Mouse (Mus musculus): ENCODE measurements at regions not wholly inside any gene's neighbourhood (a gene's known extent, or its start where the extent isn't known, plus 50 kb on each side); places are given as distances from the start of the nearest gene placed in this dataset.

GRCm38 (mm10) chr1:194334752-194335719 is 283.0 kb upstream of the Plxna2 start:
- peak; percentile 50 to 78 for DNase-seq (ENCODE audit: low spot score in 2 of 2)

GRCm38 (mm10) chr1:194332639-194333038 is 285.4 kb upstream of the Plxna2 start:
- DNase-seq (ENCODE audit: low spot score in 2 of 2) = no peak

- DNase-seq (ENCODE audit: low spot score in 2 of 2) = no peak
Observed at GRCm38 (mm10) chr1:194330471-194330870, 287.5 kb upstream of the Plxna2 start.

GRCm38 (mm10) chr1:194320320-194321036 is 297.5 kb upstream of the Plxna2 start:
- no peak for DNase-seq (ENCODE audit: low spot score in 2 of 2)

GRCm38 (mm10) chr1:194318351-194318750 is 299.7 kb upstream of the Plxna2 start:
- DNase-seq (ENCODE audit: low spot score in 2 of 2) = no peak

- DNase-seq (ENCODE audit: low spot score in 2 of 2) = no peak
Observed at GRCm38 (mm10) chr1:194315593-194315992, 302.4 kb upstream of the Plxna2 start.

GRCm38 (mm10) chr1:194310373-194310772 is 307.6 kb upstream of the Plxna2 start:
- no peak for DNase-seq (ENCODE audit: low spot score in 2 of 2)

- no peak for DNase-seq (ENCODE audit: low spot score in 2 of 2)
Observed at GRCm38 (mm10) chr1:194308648-194309047, 309.4 kb upstream of the Plxna2 start.

GRCm38 (mm10) chr1:194303951-194304350 is 314.1 kb upstream of the Plxna2 start:
- DNase-seq (ENCODE audit: low spot score in 2 of 2) = no peak

- no peak for DNase-seq (ENCODE audit: low spot score in 2 of 2)
Observed at GRCm38 (mm10) chr1:194302775-194303174, 315.2 kb upstream of the Plxna2 start.

GRCm38 (mm10) chr1:194281941-194282340 is 336.1 kb upstream of the Plxna2 start:
- DNase-seq (ENCODE audit: low spot score in 2 of 2) = no peak

GRCm38 (mm10) chr1:194268028-194268427 is 350.0 kb upstream of the Plxna2 start:
- peak; percentile 4 to 25 for DNase-seq (ENCODE audit: low spot score in 2 of 2)

GRCm38 (mm10) chr1:194262374-194262773 is 355.6 kb upstream of the Plxna2 start:
- DNase-seq (ENCODE audit: low spot score in 2 of 2) = no peak

GRCm38 (mm10) chr1:194259957-194260356 is 358.1 kb upstream of the Plxna2 start:
- no peak for DNase-seq (ENCODE audit: low spot score in 2 of 2)

GRCm38 (mm10) chr1:194244776-194245366 is 373.1 kb upstream of the Plxna2 start:
- no peak for DNase-seq (ENCODE audit: low spot score in 2 of 2)

GRCm38 (mm10) chr1:194241111-194241510 is 376.9 kb upstream of the Plxna2 start:
- DNase-seq (ENCODE audit: low spot score in 2 of 2) = no peak

- peak; percentile 22 to 24 for DNase-seq (ENCODE audit: low spot score in 2 of 2)
Observed at GRCm38 (mm10) chr1:194231206-194231605, 386.8 kb upstream of the Plxna2 start.

GRCm38 (mm10) chr1:194226550-194227160 is 391.4 kb upstream of the Plxna2 start:
- no peak for DNase-seq (ENCODE audit: low spot score in 2 of 2)

- no peak for DNase-seq (ENCODE audit: low spot score in 2 of 2)
Observed at GRCm38 (mm10) chr1:194225786-194226185, 392.2 kb upstream of the Plxna2 start.

- DNase-seq (ENCODE audit: low spot score in 2 of 2) = no peak
Observed at GRCm38 (mm10) chr1:194224046-194224445, 394.0 kb upstream of the Plxna2 start.

- no peak for DNase-seq (ENCODE audit: low spot score in 2 of 2)
Observed at GRCm38 (mm10) chr1:194223610-194224009, 394.4 kb upstream of the Plxna2 start.

- DNase-seq (ENCODE audit: low spot score in 2 of 2) = peak; percentile 63 to 86
Observed at GRCm38 (mm10) chr1:194223015-194223414, 395.0 kb upstream of the Plxna2 start.

Data from frontal cortex, postnatal 36 days (tissue).